Mouse (Mus musculus): Measurements from ENCODE around the gene Phex. TPM values are rescaled to one million over a fixed set of nuclear protein-coding genes. Genes with fewer than 3 reads are reported as not detected.

Phex gene
- polyA plus RNA-seq, 1 experiment from 2014 or later, result 0.08 TPM

GRCm38 (mm10) chrX:157334726-157335125 is 80.4 kb downstream of the Phex start:
- Histone ChIP-seq H3K27ac (ENCODE audit: low read depth) (no peak overlapping the region), H3K36me3 (ENCODE audit: control insufficient read depth, insufficient read depth, low read length) (no peaks in the 10 kb centered on the region), H3K9me3 (ENCODE audit: control insufficient read depth, low read length) (no peaks in the 10 kb centered on the region), H3K4me3 (ENCODE audit: low read depth, low read length) (no peak overlapping the region), H3K9ac (ENCODE audit: low read length) (no peak overlapping the region), H3K4me1 (replicated peaks; ENCODE audit: control insufficient read depth, insufficient read depth, low read length) (no peaks in the 10 kb centered on the region), H3K27me3 (replicated peaks; ENCODE audit: control insufficient read depth, insufficient read depth, low read length) (no peaks in the 10 kb centered on the region), H3K4me2 (ENCODE audit: low read length) (no peak overlapping the region)
- DNase-seq (ENCODE audit: low spot score), result no peak
- 24% methylated on average over 4 of the region's 4 CpGs for WGBS
- ATAC-seq (replicated peaks; ENCODE audit: low FRiP score, low TSS enrichment, low read depth), result no peak

- H3K27me3 ChIP-seq (replicated peaks; ENCODE audit: control insufficient read depth, insufficient read depth, low read length), result no peaks in the 10 kb centered on the region
- 67% methylated on average over 3 of the region's 3 CpGs for WGBS
- no peak overlapping the region for H3K4me2 ChIP-seq (ENCODE audit: low read length)
- no peaks in the 10 kb centered on the region for H3K9me3 ChIP-seq (ENCODE audit: control insufficient read depth, low read length)
- DNase-seq (ENCODE audit: low spot score) (no peak), ATAC-seq (replicated peaks; ENCODE audit: low FRiP score, low TSS enrichment, low read depth) (no peak)
- no peak overlapping the region for H3K9ac ChIP-seq (ENCODE audit: low read length)
- no peaks in the 10 kb centered on the region for H3K4me1 ChIP-seq (replicated peaks; ENCODE audit: control insufficient read depth, insufficient read depth, low read length)
- H3K36me3 ChIP-seq (ENCODE audit: control insufficient read depth, insufficient read depth, low read length), result no peaks in the 10 kb centered on the region
- H3K27ac ChIP-seq (ENCODE audit: low read depth), result no peak overlapping the region
- no peak overlapping the region for H3K4me3 ChIP-seq (ENCODE audit: low read depth, low read length)
These were observed 85.3 kb downstream of the Phex start for GRCm38 (mm10) chrX:157329821-157330220.

- Histone ChIP-seq H3K9ac (ENCODE audit: low read length) (no peak overlapping the region), H3K4me3 (ENCODE audit: low read depth, low read length) (no peak overlapping the region), H3K9me3 (ENCODE audit: control insufficient read depth, low read length) (no peaks in the 10 kb centered on the region), H3K4me1 (replicated peaks; ENCODE audit: control insufficient read depth, insufficient read depth, low read length) (no peaks in the 10 kb centered on the region), H3K36me3 (ENCODE audit: control insufficient read depth, insufficient read depth, low read length) (no peaks in the 10 kb centered on the region), H3K4me2 (ENCODE audit: low read length) (no peak overlapping the region), H3K27me3 (replicated peaks; ENCODE audit: control insufficient read depth, insufficient read depth, low read length) (no peaks in the 10 kb centered on the region), H3K27ac (ENCODE audit: low read depth) (no peak overlapping the region)
- ATAC-seq (replicated peaks; ENCODE audit: low FRiP score, low TSS enrichment, low read depth) (no peak), DNase-seq (ENCODE audit: low spot score) (no peak)
- 41% methylated on average over 1 of the region's 1 CpGs for WGBS
These were observed 86.7 kb downstream of the Phex start for GRCm38 (mm10) chrX:157328396-157328795.

DNA sequence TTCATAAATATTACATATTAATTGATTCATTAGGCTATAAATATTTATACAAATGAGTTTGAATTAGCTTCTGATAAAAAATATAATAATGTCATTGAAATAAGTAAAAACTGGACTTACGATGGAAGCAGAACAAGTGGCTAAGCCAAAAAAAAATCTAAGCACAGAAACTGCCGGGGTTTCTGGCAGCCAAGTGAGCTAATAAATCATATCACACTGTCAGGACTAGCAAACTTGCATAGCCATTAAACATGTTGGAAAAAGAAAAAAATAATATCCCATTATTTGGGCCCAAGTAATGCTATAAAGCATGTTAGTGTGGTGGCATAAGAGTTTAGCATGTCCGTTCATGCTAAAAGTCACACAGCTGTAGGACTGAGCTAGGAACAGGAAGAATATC is 87.4 kb downstream of the Phex start:
- H3K9me3 ChIP-seq (ENCODE audit: control insufficient read depth, low read length), result no peaks in the 10 kb centered on the region
- H3K27me3 ChIP-seq (replicated peaks; ENCODE audit: control insufficient read depth, insufficient read depth, low read length), result no peaks in the 10 kb centered on the region
- H3K4me2 ChIP-seq (ENCODE audit: low read length), result no peak overlapping the region
- no peak overlapping the region for H3K27ac ChIP-seq (ENCODE audit: low read depth)
- ATAC-seq (replicated peaks; ENCODE audit: low FRiP score, low TSS enrichment, low read depth) (no peak), DNase-seq (ENCODE audit: low spot score) (no peak)
- no peak overlapping the region for H3K9ac ChIP-seq (ENCODE audit: low read length)
- no peak overlapping the region for H3K4me3 ChIP-seq (ENCODE audit: low read depth, low read length)
- H3K36me3 ChIP-seq (ENCODE audit: control insufficient read depth, insufficient read depth, low read length), result no peaks in the 10 kb centered on the region
- H3K4me1 ChIP-seq (replicated peaks; ENCODE audit: control insufficient read depth, insufficient read depth, low read length), result no peaks in the 10 kb centered on the region
- WGBS, result 71% methylated on average over 3 of the region's 3 CpGs

GRCm38 (mm10) chrX:157324396-157324795 is 90.7 kb downstream of the Phex start:
- Histone ChIP-seq H3K36me3 (ENCODE audit: control insufficient read depth, insufficient read depth, low read length) (no peaks in the 10 kb centered on the region), H3K4me2 (ENCODE audit: low read length) (no peak overlapping the region), H3K4me3 (ENCODE audit: low read depth, low read length) (no peak overlapping the region), H3K4me1 (replicated peaks; ENCODE audit: control insufficient read depth, insufficient read depth, low read length) (no peaks in the 10 kb centered on the region), H3K9me3 (ENCODE audit: control insufficient read depth, low read length) (no peaks in the 10 kb centered on the region), H3K9ac (ENCODE audit: low read length) (no peak overlapping the region), H3K27me3 (replicated peaks; ENCODE audit: control insufficient read depth, insufficient read depth, low read length) (no peaks in the 10 kb centered on the region), H3K27ac (ENCODE audit: low read depth) (no peak overlapping the region)
- ATAC-seq (replicated peaks; ENCODE audit: low FRiP score, low TSS enrichment, low read depth) (no peak), DNase-seq (ENCODE audit: low spot score) (no peak)
- WGBS, result 83% methylated on average over 3 of the region's 3 CpGs

DNA sequence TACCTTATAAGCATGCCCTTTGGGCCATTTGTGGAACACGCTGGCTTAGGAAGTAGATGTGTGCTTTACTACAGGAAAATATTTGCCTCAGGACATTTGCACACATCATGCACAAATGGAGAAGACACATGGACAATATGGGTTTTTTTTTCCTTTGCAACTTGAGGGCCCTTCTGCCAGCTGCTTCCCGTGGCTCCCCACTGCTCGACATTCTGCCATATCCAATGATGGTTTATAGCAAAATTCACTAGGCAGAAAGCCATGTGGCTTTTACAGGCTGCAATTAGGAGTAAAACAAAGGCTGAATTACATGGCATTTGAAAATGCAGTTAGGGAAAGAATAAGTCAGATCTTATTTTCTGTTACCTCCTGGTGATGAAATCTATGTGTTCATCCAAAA is 104.8 kb downstream of the Phex start:
- no peaks in the 10 kb centered on the region for H3K27me3 ChIP-seq (replicated peaks; ENCODE audit: control insufficient read depth, insufficient read depth, low read length)
- H3K27ac ChIP-seq (ENCODE audit: low read depth), result no peak overlapping the region
- no peak overlapping the region for H3K4me3 ChIP-seq (ENCODE audit: low read depth, low read length)
- 69% methylated on average over 3 of the region's 3 CpGs for WGBS
- DNase-seq (ENCODE audit: low spot score) (no peak), ATAC-seq (replicated peaks; ENCODE audit: low FRiP score, low TSS enrichment, low read depth) (no peak)
- no peaks in the 10 kb centered on the region for H3K36me3 ChIP-seq (ENCODE audit: control insufficient read depth, insufficient read depth, low read length)
- H3K4me1 ChIP-seq (replicated peaks; ENCODE audit: control insufficient read depth, insufficient read depth, low read length), result no peaks in the 10 kb centered on the region
- H3K9ac ChIP-seq (ENCODE audit: low read length), result no peak overlapping the region
- no peaks in the 10 kb centered on the region for H3K9me3 ChIP-seq (ENCODE audit: control insufficient read depth, low read length)
- H3K4me2 ChIP-seq (ENCODE audit: low read length), result no peak overlapping the region

DNA sequence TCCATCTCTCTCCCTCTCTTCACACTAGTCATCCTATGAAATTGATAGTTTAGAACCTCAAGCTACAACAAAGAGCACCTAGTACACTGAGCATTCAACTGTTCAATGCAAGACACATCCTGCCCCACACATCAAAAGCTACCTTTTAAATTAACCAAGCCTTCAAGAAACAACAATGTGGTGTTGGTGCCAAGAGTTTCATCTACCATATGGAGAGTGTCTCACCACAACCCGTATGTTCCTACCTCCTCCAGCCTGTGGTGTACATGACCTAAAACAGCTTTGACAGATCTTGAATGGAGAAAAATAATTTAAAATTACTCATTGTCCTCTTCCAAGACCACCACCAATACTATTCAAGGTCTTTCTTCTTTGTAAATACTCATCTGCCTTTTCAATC is 106.9 kb downstream of the Phex start:
- WGBS, result 65% methylated on average over 1 of the region's 1 CpGs
- no peaks in the 10 kb centered on the region for H3K27me3 ChIP-seq (replicated peaks; ENCODE audit: control insufficient read depth, insufficient read depth, low read length)
- DNase-seq (ENCODE audit: low spot score) (no peak), ATAC-seq (replicated peaks; ENCODE audit: low FRiP score, low TSS enrichment, low read depth) (no peak)
- no peak overlapping the region for H3K4me3 ChIP-seq (ENCODE audit: low read depth, low read length)
- no peak overlapping the region for H3K4me2 ChIP-seq (ENCODE audit: low read length)
- no peaks in the 10 kb centered on the region for H3K4me1 ChIP-seq (replicated peaks; ENCODE audit: control insufficient read depth, insufficient read depth, low read length)
- H3K9me3 ChIP-seq (ENCODE audit: control insufficient read depth, low read length), result no peaks in the 10 kb centered on the region
- H3K36me3 ChIP-seq (ENCODE audit: control insufficient read depth, insufficient read depth, low read length), result no peaks in the 10 kb centered on the region
- H3K27ac ChIP-seq (ENCODE audit: low read depth), result no peak overlapping the region
- no peak overlapping the region for H3K9ac ChIP-seq (ENCODE audit: low read length)

GRCm38 (mm10) chrX:157307411-157307810 is 107.7 kb downstream of the Phex start:
- 11% methylated on average over 3 of the region's 3 CpGs for WGBS
- DNase-seq (ENCODE audit: low spot score) (no peak), ATAC-seq (replicated peaks; ENCODE audit: low FRiP score, low TSS enrichment, low read depth) (no peak)
- Histone ChIP-seq H3K36me3 (ENCODE audit: control insufficient read depth, insufficient read depth, low read length) (no peaks in the 10 kb centered on the region), H3K27ac (ENCODE audit: low read depth) (no peak overlapping the region), H3K27me3 (replicated peaks; ENCODE audit: control insufficient read depth, insufficient read depth, low read length) (no peaks in the 10 kb centered on the region), H3K4me1 (replicated peaks; ENCODE audit: control insufficient read depth, insufficient read depth, low read length) (no peaks in the 10 kb centered on the region), H3K9ac (ENCODE audit: low read length) (no peak overlapping the region), H3K4me2 (ENCODE audit: low read length) (no peak overlapping the region), H3K4me3 (ENCODE audit: low read depth, low read length) (no peak overlapping the region), H3K9me3 (ENCODE audit: control insufficient read depth, low read length) (no peaks in the 10 kb centered on the region)

- ATAC-seq (replicated peaks; ENCODE audit: low FRiP score, low TSS enrichment, low read depth) (no peak), DNase-seq (ENCODE audit: low spot score) (no peak)
- no peaks in the 10 kb centered on the region for H3K9me3 ChIP-seq (ENCODE audit: control insufficient read depth, low read length)
- no peaks in the 10 kb centered on the region for H3K36me3 ChIP-seq (ENCODE audit: control insufficient read depth, insufficient read depth, low read length)
- H3K4me1 ChIP-seq (replicated peaks; ENCODE audit: control insufficient read depth, insufficient read depth, low read length), result no peaks in the 10 kb centered on the region
- no peak overlapping the region for H3K27ac ChIP-seq (ENCODE audit: low read depth)
- H3K27me3 ChIP-seq (replicated peaks; ENCODE audit: control insufficient read depth, insufficient read depth, low read length), result no peaks in the 10 kb centered on the region
- H3K4me3 ChIP-seq (ENCODE audit: low read depth, low read length), result no peak overlapping the region
- WGBS, result 57% methylated on average over 4 of the region's 4 CpGs
- no peak overlapping the region for H3K9ac ChIP-seq (ENCODE audit: low read length)
- no peak overlapping the region for H3K4me2 ChIP-seq (ENCODE audit: low read length)
These were observed 108.2 kb downstream of the Phex start for GRCm38 (mm10) chrX:157306796-157307405.
